Mouse (Mus musculus): ENCODE measurements around the gene Gm37240.

DNA sequence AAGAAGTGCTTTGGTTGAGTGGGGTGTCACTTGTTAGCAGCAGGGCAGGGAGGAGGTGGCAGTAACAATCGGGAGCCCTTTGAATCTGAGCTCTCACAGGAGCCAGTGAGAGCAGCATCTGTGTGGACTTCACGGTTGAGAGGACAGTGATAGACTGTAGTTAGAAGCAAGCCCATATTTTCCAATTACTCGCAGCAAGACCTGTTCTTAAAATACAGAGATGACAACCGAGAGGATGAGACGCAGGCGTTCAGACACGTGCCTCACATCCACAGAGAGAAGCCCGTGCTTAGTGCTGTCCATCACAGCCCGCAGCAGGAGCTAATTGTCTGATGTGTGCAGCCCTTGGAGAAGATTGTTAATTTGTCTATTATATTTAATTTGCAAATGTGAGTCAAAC lies 465.9 kb downstream of the Gm37240 start:
- TF ChIP-seq EP300 (IDR thresholded peaks at IDR 0.05; ENCODE audit: insufficient read depth, low read depth, low read length) = no peak
- no peak for TF ChIP-seq CTCF (IDR thresholded peaks at IDR 0.05; ENCODE audit: low read depth, low read length)
- no peak for TF ChIP-seq POLR2A (IDR thresholded peaks at IDR 0.05; ENCODE audit: insufficient read depth, low read length)

Measured in ES-Bruce4 (cell line).